ENCODE assay signal across 11 mouse cellular contexts in the genomic region with DNA sequence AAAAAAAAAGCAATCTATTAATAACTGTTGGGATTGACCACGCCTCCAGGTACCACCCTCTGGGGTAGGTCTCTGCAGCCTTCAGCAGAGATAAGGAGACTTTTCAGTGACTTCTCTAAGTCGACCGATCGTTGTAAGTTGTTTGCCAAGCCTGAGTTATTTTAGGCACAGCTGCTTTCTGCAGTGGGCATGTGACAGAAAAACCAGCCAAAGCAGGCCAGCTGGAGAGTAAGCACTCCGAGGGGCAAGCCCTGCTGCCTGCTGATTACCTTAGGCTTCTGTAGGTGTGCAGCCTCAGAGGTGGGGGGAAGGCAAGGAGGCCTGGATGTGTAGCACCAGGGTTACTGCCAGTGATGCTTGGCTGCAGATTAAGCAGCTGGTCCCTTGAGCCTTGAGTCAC.
DNase-seq lines count a peak whose midpoint lies in the region; ATAC-seq lines count a peak whose summit lies in the region.
"Had no signal": no experiment of that assay in that cellular context is flagged by ENCODE, and none has a peak within 500 bp of the region (broad histone marks: within the 10 kb centered on the region; RNA-seq: fewer than 3 reads in every experiment).

No protein-coding gene starts in this region.

- H3K4me3 ChIP-seq in forebrain, embryonic 10.5 days, result no peak overlapping the region
- H3K4me3 ChIP-seq in forebrain, embryonic 11.5 days (ENCODE audit: low read depth, low read length), result no peak overlapping the region
- no peak overlapping the region for H3K4me3 ChIP-seq in lung, embryonic 16.5 days (ENCODE audit: low read length)
- no peak overlapping the region for H3K4me3 ChIP-seq in heart, embryonic 12.5 days
- H3K4me3 ChIP-seq in stomach, embryonic 16.5 days (replicated peaks; ENCODE audit: low read length), result no peak overlapping the region
- H3K4me3 ChIP-seq in intestine, embryonic 16.5 days (ENCODE audit: low read length), result no peak overlapping the region
- H3K4me3 ChIP-seq: forebrain, embryonic 15.5 days had no signal

- peak overlapping the region; percentile 42; the same call in 1 of the 2 replicates for H3K27ac ChIP-seq in forebrain, embryonic 10.5 days
- H3K27ac ChIP-seq in forebrain, embryonic 11.5 days (ENCODE audit: low read depth, low read length), result no peak overlapping the region
- H3K27ac ChIP-seq in lung, embryonic 16.5 days (ENCODE audit: low read length), result no peak overlapping the region
- H3K27ac ChIP-seq in heart, embryonic 12.5 days (ENCODE audit: poor library complexity, severe bottlenecking), result peak overlapping the region; percentile 73
- H3K27ac ChIP-seq in stomach, embryonic 16.5 days (ENCODE audit: low read length), result peak overlapping the region; percentile 16; the same call in 1 of the 2 replicates
- no peak overlapping the region for H3K27ac ChIP-seq in intestine, embryonic 16.5 days (ENCODE audit: low read length)
- H3K27ac ChIP-seq: forebrain, embryonic 15.5 days had no signal

- DNase-seq in forebrain, embryonic 10.5 days (ENCODE audit: extremely low spot score, low spot score), result no peak
- DNase-seq in forebrain, embryonic 11.5 days (ENCODE audit: low spot score), result no peak
- no peak for DNase-seq in lung, postnatal 14 days
- DNase-seq in ovary, postnatal 36 days (ENCODE audit: low spot score), result no peak
- DNase-seq: thymus, adult 18-20 months had no signal

- no peaks in the 10 kb centered on the region for H3K36me3 ChIP-seq in forebrain, embryonic 10.5 days (replicated peaks)
- no peaks in the 10 kb centered on the region for H3K36me3 ChIP-seq in forebrain, embryonic 11.5 days (ENCODE audit: control insufficient read depth, insufficient read depth, low read length)
- H3K36me3 ChIP-seq in lung, embryonic 16.5 days (ENCODE audit: control insufficient read depth, insufficient read depth, low read length), result no peaks in the 10 kb centered on the region
- no peaks in the 10 kb centered on the region for H3K36me3 ChIP-seq in heart, embryonic 12.5 days
- H3K36me3 ChIP-seq in stomach, embryonic 16.5 days (ENCODE audit: control insufficient read depth, insufficient read depth, low read length), result no peaks in the 10 kb centered on the region
- no peaks in the 10 kb centered on the region for H3K36me3 ChIP-seq in intestine, embryonic 16.5 days (ENCODE audit: control insufficient read depth, insufficient read depth, low read length)
- H3K36me3 ChIP-seq: forebrain, embryonic 15.5 days had no signal

- H3K9me3 ChIP-seq in forebrain, embryonic 10.5 days, result no peaks in the 10 kb centered on the region
- H3K9me3 ChIP-seq in forebrain, embryonic 11.5 days (ENCODE audit: control insufficient read depth, low read length), result no peaks in the 10 kb centered on the region
- no peaks in the 10 kb centered on the region for H3K9me3 ChIP-seq in lung, embryonic 16.5 days (ENCODE audit: control insufficient read depth, low read length)
- H3K9me3 ChIP-seq in heart, embryonic 12.5 days (replicated peaks), result no peaks in the 10 kb centered on the region
- H3K9me3 ChIP-seq in stomach, embryonic 16.5 days (replicated peaks; ENCODE audit: control insufficient read depth, low read length), result no peaks in the 10 kb centered on the region
- no peaks in the 10 kb centered on the region for H3K9me3 ChIP-seq in intestine, embryonic 16.5 days (ENCODE audit: control insufficient read depth, low read length)
- H3K9me3 ChIP-seq: forebrain, embryonic 15.5 days had no signal

- H3K4me1 ChIP-seq in forebrain, embryonic 10.5 days, result peaks cover 25% of the 10 kb centered on the region
- peaks cover 4% of the 10 kb centered on the region; the same call in 1 of the 2 replicates for H3K4me1 ChIP-seq in forebrain, embryonic 11.5 days (replicated peaks; ENCODE audit: control insufficient read depth, insufficient read depth, low read length)
- peaks cover 6% of the 10 kb centered on the region; the same call in 1 of the 2 replicates for H3K4me1 ChIP-seq in lung, embryonic 16.5 days (replicated peaks; ENCODE audit: control insufficient read depth, insufficient read depth, low read length)
- peaks cover 15% of the 10 kb centered on the region for H3K4me1 ChIP-seq in heart, embryonic 12.5 days (replicated peaks)
- H3K4me1 ChIP-seq in stomach, embryonic 16.5 days (ENCODE audit: control insufficient read depth, insufficient read depth, low read length), result no peaks in the 10 kb centered on the region
- H3K4me1 ChIP-seq in intestine, embryonic 16.5 days (ENCODE audit: control insufficient read depth, insufficient read depth, low read length), result peaks cover 8% of the 10 kb centered on the region; the same call in 1 of the 2 replicates

- WGBS in forebrain, embryonic 10.5 days, result 91% methylated on average over 5 of the region's 5 CpGs
- WGBS in forebrain, embryonic 11.5 days, result 93% methylated on average over 5 of the region's 5 CpGs
- WGBS in lung, embryonic 16.5 days, result 31% methylated on average over 5 of the region's 5 CpGs
- 17% methylated on average over 5 of the region's 5 CpGs for WGBS in heart, embryonic 12.5 days
- WGBS in stomach, embryonic 16.5 days, result 44% methylated on average over 5 of the region's 5 CpGs
- 49% methylated on average over 5 of the region's 5 CpGs for WGBS in intestine, embryonic 16.5 days

- no peak overlapping the region for H3K4me2 ChIP-seq in forebrain, embryonic 11.5 days (ENCODE audit: low read depth, low read length, severe bottlenecking)
- H3K4me2 ChIP-seq in lung, embryonic 16.5 days (ENCODE audit: low read depth, low read length), result no peak overlapping the region
- H3K4me2 ChIP-seq in heart, embryonic 12.5 days, result no peak overlapping the region
- H3K4me2 ChIP-seq in stomach, embryonic 16.5 days (ENCODE audit: low read depth, low read length), result no peak overlapping the region
- no peak overlapping the region for H3K4me2 ChIP-seq in intestine, embryonic 16.5 days (ENCODE audit: low read depth, low read length)
- H3K4me2 ChIP-seq: forebrain, embryonic 15.5 days had no signal

- ATAC-seq in forebrain, embryonic 11.5 days (replicated peaks; ENCODE audit: low FRiP score), result no peak
- ATAC-seq in lung, embryonic 16.5 days (ENCODE audit: low read depth), result peak; percentile 37; the same call in 1 of the 2 replicates
- peak; percentile 39; the same call in 1 of the 2 replicates for ATAC-seq in heart, embryonic 12.5 days (ENCODE audit: insufficient number of reproducible peaks, low FRiP score)
- ATAC-seq in stomach, embryonic 16.5 days (ENCODE audit: insufficient read depth, low FRiP score), result peak; percentile 73; the same call in 1 of the 2 replicates
- ATAC-seq in intestine, embryonic 16.5 days, result no peak
- ATAC-seq: forebrain, embryonic 15.5 days; hindbrain, embryonic 16.5 days had no signal

- no peak overlapping the region for H3K9ac ChIP-seq in forebrain, embryonic 11.5 days (ENCODE audit: low read length)
- no peak overlapping the region for H3K9ac ChIP-seq in lung, embryonic 16.5 days (ENCODE audit: low read length)
- H3K9ac ChIP-seq in heart, embryonic 12.5 days, result no peak overlapping the region
- H3K9ac ChIP-seq in stomach, embryonic 16.5 days (ENCODE audit: low read length), result no peak overlapping the region
- H3K9ac ChIP-seq in intestine, embryonic 16.5 days (ENCODE audit: low read depth, low read length), result no peak overlapping the region
- H3K9ac ChIP-seq: forebrain, embryonic 15.5 days had no signal

- H3K27me3 ChIP-seq in forebrain, embryonic 10.5 days (ENCODE audit: poor library complexity, severe bottlenecking), result 0 out of 2 replicates have a peak, but pooled peaks cover 11% of the 10 kb centered on the region
- H3K27me3 ChIP-seq in forebrain, embryonic 11.5 days (ENCODE audit: control insufficient read depth, insufficient read depth, low read length), result no peaks in the 10 kb centered on the region
- no peaks in the 10 kb centered on the region for H3K27me3 ChIP-seq in lung, embryonic 16.5 days (ENCODE audit: control insufficient read depth, insufficient read depth, low read depth, low read length)
- H3K27me3 ChIP-seq in heart, embryonic 12.5 days (replicated peaks), result no peaks in the 10 kb centered on the region
- H3K27me3 ChIP-seq in stomach, embryonic 16.5 days (ENCODE audit: control insufficient read depth, insufficient read depth, low read length), result no peaks in the 10 kb centered on the region; the same call in 1 of the 2 replicates
- no peaks in the 10 kb centered on the region for H3K27me3 ChIP-seq in intestine, embryonic 16.5 days (replicated peaks; ENCODE audit: control insufficient read depth, insufficient read depth, low read length)
- H3K27me3 ChIP-seq: forebrain, embryonic 15.5 days had no signal

Comparison
In these comparisons a context has a peak if more than half of its experiments do, and no peak if none do; other contexts are left out.
1. H3K27ac ChIP-seq: peak in forebrain, embryonic 10.5 days (single experiment), heart, embryonic 12.5 days (single experiment) and stomach, embryonic 16.5 days (single experiment); none in forebrain, embryonic 11.5 days (single experiment), lung, embryonic 16.5 days (single experiment) and intestine, embryonic 16.5 days (single experiment).
2. ATAC-seq: peak in lung, embryonic 16.5 days (single experiment), heart, embryonic 12.5 days (single experiment) and stomach, embryonic 16.5 days (single experiment); none in forebrain, embryonic 11.5 days (single experiment) and intestine, embryonic 16.5 days (single experiment).